Mouse (Mus musculus): ENCODE results near the gene Clspn.

DNA sequence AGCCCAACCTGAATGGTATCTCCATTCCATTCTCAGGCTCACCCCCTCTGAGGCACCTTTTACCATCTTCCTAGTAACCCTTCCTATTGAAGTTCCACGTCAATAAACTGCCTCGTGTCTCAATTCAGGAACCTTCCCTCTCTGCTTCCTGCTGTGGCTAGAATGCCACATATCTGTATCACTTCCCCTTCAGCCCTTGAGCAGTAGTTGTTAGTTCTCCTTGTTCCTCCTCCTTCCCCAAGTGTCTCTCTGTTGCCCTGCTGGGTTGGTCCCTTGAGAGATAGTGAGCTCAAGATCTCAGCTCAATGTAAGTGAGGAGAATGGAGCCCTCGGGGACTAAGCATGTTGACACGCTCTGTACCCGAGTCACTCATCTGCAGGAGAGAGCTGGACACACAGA is 19.9 kb upstream of the Clspn start:
- TF ChIP-seq CTCF (IDR thresholded peaks at IDR 0.05 in 2 of 3, conservative IDR thresholded peaks at IDR 0.05 in 1 of 3; ENCODE audit: control insufficient read depth in 1 of 3, insufficient read depth in 1 of 3, low read depth in 2 of 3, low read length in 3 of 3, poor library complexity in 1 of 3, severe bottlenecking in 1 of 3) (no peak), POLR2A (IDR thresholded peaks at IDR 0.05; ENCODE audit: control insufficient read depth in 1 of 2, insufficient read depth in 1 of 2, low read depth in 1 of 2, low read length in 2 of 2, poor library complexity in 1 of 2) (peak in 1 of 2 experiments; percentile 37; a peak in 1 of 4 replicates), EP300 (IDR thresholded peaks at IDR 0.05; ENCODE audit: low read depth in 1 of 2, low read length in 2 of 2) (peak; percentile 51 to 77; a peak in 2 of 4 replicates)

Data from MEL (cell line).